Mouse (Mus musculus) embryo, embryonic 9.5 days (tissue): ENCODE results near the gene Hoxc6.

Experiments
- DNase-seq: peaks from one replicate; pipeline ENCODE4 v3.0.0-alpha.2; 2017; ENCODE audit errors: extremely low spot score

Hoxc6 gene

DNA sequence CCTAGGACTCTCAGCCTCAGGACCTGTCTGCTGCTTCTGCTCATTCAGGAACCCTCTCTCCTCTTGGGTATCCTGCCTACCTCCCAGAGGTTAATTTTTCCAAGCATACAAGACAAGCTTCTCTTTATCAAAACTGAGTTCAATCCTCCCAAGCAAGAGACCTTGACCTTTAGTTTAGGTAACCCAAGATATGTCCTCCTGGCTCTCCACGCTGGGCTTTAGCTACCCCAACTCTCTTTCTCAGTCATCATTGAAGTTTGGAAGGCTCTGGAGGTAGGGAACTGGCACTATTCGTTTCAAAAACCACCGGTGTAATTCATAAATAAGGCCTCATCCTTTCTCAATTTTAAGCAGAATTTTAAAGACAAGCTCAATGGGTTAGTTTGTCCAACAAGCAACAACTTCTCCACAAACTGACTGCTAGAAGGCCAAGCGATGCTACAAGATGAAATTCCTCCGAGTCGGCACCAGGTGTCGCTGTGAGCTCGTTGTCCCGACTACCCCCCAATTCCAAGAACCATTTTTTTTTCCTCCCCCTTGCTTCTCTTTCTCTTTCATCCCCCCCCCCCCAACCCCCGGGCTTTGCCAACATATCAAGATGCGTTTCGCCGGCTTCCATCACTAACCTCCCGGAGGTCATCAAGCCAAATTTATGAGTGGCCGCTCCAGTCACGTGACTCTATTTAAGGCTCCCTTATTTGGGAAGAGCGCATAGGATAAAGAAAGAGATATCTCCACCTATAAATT is 15.4 kb downstream of the Hoxc6 start:
- DNase-seq, result no peak

DNA sequence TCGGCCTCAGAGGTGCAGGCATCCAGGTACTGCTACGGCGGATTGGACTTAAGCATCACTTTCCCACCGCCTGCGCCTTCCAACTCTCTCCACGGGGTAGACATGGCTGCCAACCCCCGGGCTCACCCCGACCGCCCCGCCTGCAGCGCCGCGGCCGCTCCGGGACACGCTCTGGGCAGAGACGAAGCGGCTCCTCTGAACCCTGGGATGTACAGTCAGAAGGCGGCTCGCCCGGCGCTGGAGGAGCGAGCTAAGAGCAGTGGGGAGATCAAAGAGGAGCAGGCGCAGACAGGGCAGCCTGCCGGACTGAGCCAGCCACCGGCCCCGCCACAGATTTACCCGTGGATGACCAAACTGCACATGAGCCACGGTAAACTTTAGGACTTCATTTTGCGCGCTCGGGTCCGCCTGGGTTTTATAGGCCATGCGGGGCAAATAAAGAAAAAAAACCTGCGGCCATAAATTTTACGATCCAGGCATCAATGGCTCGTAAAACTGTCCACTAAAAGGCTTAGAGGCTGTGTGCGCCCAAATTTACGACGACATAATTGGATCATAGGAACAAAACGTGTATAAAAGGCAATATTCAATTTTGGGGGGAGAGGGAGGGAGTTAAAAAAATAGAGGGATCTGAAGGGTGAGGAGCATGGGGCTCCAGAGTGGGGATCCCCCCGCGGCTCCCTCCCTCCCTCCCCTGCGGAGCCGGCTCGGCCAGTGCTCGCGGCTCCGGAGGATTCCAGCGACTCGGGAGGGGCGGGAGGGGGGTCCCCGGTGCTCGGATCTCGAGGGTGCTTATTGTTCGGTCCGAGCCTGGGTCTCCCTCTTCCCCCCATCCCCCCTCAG is 16.3 kb downstream of the Hoxc6 start:
- peak; percentile 81 for DNase-seq

DNA sequence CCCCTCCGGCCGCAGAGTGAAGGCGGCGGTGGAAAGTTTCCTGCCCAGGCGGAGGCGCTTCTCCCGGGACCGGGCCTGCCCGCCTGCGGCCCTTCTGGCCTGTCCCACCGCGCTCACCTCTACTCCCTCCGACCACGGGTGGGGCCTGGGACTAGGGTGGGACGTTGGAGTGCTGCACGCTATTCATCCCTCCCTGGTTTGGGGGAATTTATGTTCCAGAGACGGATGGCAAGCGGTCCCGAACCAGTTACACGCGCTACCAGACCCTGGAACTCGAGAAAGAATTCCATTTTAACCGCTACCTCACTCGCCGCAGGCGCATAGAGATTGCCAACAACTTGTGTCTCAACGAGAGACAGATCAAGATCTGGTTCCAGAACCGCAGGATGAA is 16.9 kb downstream of the Hoxc6 start:
- DNase-seq, result no peak

GRCm38 (mm10) chr15:103015406-103016166 is 17.5 kb downstream of the Hoxc6 start:
- no peak for DNase-seq

- no peak for DNase-seq
Observed at GRCm38 (mm10) chr15:103018636-103019035, 20.6 kb downstream of the Hoxc6 start, which contains the start of gene Hoxc4. Gene Hoxc4 (plus strand): TSS chr15:103018934.

DNA sequence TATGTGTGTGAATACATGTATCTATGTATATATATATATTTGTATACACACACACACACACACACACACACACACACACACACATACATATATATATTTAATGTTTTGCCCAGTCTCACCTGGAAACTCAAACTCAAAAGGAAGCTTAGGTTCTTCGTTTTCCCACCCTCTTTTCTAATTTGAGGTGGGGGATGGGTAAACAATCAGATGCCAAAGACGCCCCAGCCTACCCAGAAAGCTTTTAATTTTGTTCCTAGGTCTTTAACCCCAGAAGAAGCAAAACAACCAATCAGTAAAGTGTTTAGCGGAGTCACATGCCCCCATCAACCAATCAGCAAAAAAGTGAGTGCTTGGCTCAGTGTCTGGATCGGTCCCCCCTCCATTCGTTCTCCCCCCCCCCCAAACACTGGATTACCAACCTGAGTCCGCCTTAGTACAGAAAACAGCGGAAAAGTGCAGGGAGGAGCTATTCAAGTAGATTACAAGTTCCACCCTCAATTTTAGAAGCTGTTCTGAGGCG is 22.9 kb downstream of the Hoxc6 start:
- no peak for DNase-seq

GRCm38 (mm10) chr15:103021544-103021943 is 23.5 kb downstream of the Hoxc6 start:
- no peak for DNase-seq

DNA sequence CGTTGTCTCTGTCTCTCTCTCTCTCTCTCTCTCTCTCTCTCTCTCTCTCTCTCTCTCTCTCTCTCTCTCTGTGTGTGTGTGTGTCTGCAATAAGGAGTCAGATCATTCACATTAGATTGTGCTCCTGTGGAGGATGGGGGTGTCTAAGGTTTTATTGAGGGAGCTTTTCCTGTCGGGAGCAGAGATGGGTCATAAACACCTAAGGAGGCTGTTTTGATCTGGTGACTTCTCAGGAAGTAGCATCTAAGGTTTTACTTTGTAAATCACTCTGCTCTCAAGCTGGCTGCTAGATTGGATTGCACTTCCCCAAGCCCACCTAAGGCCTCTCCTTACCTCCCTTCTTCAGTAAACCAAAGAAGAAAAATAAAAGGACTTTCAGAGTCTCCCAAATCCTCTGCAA is 26.1 kb downstream of the Hoxc6 start:
- DNase-seq, result no peak

DNA sequence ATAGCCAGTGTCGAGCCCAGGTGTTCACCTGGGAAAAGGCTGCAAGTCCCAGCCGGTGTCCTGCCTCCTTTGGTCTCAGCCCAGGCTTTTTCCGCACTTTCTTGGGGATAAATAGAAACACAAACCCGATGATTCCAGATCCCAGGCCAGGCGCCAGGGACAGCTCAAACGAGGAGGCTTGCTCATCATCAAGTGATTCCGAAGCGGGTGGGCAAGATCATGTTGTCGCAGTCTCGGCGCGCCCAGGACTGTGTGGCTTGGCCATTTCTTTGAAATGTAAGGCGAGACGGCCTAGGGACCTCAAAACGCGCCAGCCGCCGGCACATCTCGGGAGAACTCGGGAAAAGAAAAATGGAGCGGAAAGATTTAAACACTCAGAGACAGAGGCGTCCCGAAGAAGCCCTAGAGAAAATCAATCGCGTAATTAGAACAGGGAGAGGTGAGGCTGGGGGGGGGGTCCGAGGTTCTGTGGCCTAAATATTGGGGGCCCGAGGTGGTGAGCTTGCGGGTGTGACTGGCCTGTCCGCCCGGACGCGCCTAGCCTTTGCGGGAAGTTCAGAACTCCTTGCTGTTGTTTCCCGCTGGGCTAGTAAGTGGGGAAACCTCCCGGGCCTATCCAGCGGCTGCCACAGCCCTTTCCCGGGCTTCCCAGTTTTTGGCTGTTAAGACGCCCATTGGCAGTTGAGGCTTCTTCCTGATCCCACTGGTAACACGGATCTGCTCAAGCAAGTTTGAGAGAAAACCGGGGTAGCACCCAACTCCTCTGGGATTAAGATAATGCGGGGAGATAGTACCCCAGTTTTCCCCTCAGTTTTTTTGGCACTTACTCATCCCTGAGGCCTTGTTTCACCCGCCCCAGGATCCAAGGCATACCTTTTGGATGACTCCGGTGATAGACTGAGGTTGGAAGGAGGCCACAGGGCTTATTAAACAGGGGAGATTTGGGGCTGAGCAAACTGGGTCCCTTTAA is 29.5 kb downstream of the Hoxc6 start:
- no peak for DNase-seq

- peak; percentile 59 for DNase-seq
Observed at GRCm38 (mm10) chr15:103028916-103029512, 31.0 kb downstream of the Hoxc6 start.

DNA sequence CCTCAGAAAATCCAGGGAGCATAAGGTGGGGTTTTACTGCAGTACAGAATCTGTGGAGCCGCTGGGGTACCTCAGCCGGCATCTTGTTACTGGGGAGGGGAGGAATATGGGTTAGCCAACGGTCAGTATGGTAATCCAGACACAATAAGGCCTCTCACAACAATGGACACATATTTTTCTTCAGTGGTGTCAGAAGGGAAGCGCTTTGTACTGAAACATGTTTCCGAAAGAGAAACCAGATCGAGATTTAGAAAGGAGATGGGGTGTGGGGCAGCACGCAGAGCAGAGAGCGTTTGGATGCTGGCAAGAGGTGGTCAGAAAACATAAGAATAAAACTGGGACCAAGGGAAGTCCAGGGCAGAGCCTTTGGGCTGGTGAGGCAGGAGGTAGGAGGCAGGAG is 32.1 kb downstream of the Hoxc6 start:
- DNase-seq, result peak; percentile 40

DNA sequence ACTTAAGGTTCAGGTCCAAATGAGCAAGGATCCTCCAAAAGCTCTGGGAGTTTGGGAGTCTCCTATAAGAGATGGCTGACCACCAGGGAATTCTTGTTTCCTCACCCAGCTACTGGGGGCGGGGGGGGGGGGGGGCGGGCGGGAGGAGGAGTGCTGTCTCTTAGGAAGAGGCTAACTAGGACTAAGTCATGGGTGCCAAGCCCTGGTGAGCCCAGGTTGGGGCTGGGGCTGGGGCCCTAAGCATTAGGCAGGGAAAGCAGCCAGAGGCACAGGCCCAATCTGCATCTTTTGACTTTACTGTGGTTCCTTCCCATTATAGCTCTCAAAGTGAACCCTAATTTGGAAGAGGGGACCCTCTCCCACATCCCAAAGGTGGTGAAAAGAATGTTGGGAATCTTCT is 34.1 kb downstream of the Hoxc6 start:
- DNase-seq, result peak; percentile 36

GRCm38 (mm10) chr15:103032646-103033575 is 34.9 kb downstream of the Hoxc6 start:
- peak; percentile 69 for DNase-seq

DNA sequence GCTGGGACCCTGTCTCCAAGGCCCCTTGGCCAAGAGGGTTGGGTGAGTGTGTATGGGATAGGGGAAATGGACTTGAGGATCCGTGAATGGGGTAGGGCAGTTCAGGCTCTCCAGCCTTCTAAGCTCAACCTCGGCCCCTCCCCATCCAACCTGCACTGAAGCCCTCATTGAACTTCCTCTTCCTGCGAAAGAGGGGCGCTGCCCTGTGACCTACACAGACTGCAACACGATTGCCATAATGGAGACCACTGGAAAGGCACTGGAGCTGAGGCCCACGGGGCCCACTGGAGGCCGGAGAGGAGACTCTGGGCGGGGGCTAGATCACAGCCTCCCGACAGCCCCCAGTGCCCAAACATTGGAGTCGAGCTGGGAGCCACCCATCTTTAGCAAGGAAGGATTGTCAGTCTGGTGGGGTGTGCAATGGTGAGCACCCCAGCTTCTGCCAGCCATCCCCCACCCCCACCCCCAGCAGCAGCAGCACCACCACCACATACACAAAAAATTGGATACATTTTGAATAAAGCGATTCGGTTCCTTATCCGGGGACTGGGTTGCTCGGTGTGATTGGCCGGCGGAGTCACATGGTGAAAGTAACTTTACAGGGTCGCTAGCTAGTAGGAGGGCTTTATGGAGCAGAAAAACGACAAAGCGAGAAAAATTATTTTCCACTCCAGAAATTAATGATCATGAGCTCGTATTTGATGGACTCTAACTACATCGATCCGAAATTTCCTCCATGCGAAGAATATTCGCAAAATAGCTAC is 36.2 kb downstream of the Hoxc6 start:
- DNase-seq, result peak; percentile 62

DNA sequence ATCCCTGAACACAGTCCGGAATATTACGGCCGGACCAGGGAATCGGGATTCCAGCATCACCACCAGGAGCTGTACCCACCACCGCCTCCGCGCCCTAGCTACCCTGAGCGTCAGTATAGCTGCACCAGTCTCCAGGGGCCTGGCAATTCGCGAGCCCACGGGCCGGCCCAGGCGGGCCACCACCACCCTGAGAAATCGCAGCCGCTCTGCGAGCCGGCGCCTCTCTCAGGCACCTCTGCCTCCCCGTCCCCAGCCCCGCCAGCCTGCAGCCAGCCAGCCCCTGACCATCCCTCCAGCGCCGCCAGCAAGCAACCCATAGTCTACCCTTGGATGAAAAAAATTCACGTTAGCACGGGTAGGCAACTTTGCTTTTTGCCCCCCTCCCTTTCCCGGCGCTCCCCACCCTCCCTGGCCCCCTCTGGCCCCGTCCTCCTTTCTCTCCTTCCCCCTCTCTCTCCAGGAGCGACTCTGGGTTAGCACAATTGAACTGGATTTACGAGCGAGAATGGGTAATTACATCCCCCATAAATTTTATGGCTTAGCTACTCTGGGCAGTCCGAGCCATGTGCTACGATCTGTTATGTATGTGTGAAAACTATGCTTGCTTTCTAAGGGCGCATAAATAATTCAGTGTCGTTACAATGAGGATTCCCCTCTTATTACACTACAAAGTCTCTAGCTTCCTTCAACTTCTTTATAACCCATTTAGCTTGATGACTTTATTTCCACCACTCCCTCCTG is 36.9 kb downstream of the Hoxc6 start:
- DNase-seq, result peak; percentile 71

GRCm38 (mm10) chr15:103035548-103035881 is 37.5 kb downstream of the Hoxc6 start:
- DNase-seq, result peak; percentile 58

GRCm38 (mm10) chr15:103037579-103037978 is 39.5 kb downstream of the Hoxc6 start:
- no peak for DNase-seq
